Mouse (Mus musculus): ENCODE data around the gene Ccdc3. TPM values are rescaled to one million over a fixed set of nuclear protein-coding genes. Genes with fewer than 3 reads are reported as not detected.

The Ccdc3 gene
- total RNA-seq, 2 experiments from 2014 or later, result 4.1 to 10.7 TPM

DNA sequence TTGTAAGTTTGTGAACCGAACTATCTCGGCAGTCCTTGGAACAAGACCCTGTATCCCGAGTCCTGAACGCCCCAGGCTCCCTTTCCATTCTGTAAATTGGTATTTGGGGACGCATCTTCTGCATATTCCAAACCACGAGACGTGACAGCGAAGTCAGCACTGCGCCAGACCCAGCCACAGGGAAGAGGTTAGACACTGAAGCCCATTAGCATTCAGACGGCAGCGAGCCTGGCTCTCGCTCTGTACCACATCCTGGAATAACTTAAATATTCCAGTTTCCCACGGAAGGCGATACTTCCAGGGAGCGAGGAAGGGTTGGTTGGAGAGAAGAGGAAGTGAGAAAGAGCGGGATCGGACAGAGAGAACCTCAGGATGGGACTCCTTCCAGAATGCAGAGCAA is 61.7 kb downstream of the Ccdc3 start:
- Histone ChIP-seq H3K27ac (0 out of 2 replicates have a peak overlapping the region, but pooled peaks have one; percentile 8), H3K4me3 (no peak overlapping the region)
- intact Hi-C loops (cut with DNase I), result no loop called here
- no peak for DNase-seq
- TF ChIP-seq CTCF (IDR thresholded peaks at IDR 0.05), result no peak

DNA sequence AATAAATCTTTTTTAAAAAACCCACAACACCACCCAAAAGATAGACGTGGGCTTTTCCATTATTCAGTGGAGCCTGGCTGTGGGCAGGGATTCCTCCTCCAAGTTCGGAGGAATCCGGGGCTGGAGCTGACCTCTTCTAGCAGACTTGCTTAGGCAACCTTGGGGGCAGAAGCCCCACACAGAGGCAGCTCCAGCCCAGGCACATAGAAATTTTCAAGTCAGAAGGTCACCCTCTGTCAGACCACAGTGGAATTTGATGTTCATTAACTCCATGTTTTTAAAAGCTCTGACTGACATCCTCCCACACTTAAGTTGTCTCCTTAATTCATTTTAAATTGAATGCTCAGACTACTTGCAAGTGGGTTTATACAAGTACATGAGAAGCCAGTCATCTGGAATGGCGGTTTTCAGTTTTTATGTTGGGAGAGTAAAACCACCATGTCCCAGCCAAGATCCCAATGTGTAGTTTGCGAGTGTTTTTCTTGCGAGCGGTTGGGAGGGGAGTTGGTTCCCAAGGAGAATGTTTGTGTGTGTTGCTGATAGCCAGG is 63.3 kb downstream of the Ccdc3 start:
- Histone ChIP-seq H3K4me3 (no peak overlapping the region), H3K27ac (no peak overlapping the region)
- intact Hi-C loops (cut with DNase I), result no loop called here
- no peak for TF ChIP-seq CTCF (IDR thresholded peaks at IDR 0.05)
- no peak for DNase-seq

DNA sequence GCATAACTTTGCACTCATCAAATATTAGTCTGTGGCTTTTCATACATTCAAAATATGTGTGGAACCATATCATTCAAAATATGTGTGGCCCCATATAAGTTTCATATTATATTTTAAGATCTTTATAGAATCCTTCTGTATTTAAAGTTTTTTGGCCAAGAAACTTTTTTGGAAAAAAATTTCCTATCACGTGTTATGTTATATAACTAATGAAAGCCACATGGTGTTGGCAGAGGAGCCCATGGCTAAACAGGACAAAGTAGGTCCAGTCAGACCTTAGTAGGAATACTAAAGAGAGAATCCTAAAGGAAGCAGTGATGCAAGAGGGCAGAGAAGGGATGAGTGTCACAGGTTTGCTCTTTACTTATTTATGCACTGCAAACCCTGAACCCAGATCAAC is 65.6 kb downstream of the Ccdc3 start:
- Histone ChIP-seq H3K27ac (no peak overlapping the region), H3K4me3 (no peak overlapping the region)
- no peak for DNase-seq
- intact Hi-C loops (cut with DNase I), result no loop called here
- no peak for TF ChIP-seq CTCF (IDR thresholded peaks at IDR 0.05)

GRCm38 (mm10) chr2:5204941-5205340 is 67.4 kb downstream of the Ccdc3 start:
- TF ChIP-seq CTCF (IDR thresholded peaks at IDR 0.05), result no peak
- H3K27ac ChIP-seq, result no peak overlapping the region
- no peak for DNase-seq
- intact Hi-C loops (cut with DNase I), result no loop called here
- no peak overlapping the region for H3K4me3 ChIP-seq

- no peak for DNase-seq
- no peak overlapping the region for H3K27ac ChIP-seq
- intact Hi-C loops (cut with DNase I), result no loop called here
- no peak for TF ChIP-seq CTCF (IDR thresholded peaks at IDR 0.05)
- no peak overlapping the region for H3K4me3 ChIP-seq
Observed at GRCm38 (mm10) chr2:5206651-5207050, 69.1 kb downstream of the Ccdc3 start.

- DNase-seq, result no peak
- intact Hi-C loops (cut with DNase I), result no loop called here
- no peak overlapping the region for H3K4me3 ChIP-seq
- TF ChIP-seq CTCF (IDR thresholded peaks at IDR 0.05), result no peak
- no peak overlapping the region for H3K27ac ChIP-seq
Observed at GRCm38 (mm10) chr2:5214581-5214980, 77.0 kb downstream of the Ccdc3 start.

DNA sequence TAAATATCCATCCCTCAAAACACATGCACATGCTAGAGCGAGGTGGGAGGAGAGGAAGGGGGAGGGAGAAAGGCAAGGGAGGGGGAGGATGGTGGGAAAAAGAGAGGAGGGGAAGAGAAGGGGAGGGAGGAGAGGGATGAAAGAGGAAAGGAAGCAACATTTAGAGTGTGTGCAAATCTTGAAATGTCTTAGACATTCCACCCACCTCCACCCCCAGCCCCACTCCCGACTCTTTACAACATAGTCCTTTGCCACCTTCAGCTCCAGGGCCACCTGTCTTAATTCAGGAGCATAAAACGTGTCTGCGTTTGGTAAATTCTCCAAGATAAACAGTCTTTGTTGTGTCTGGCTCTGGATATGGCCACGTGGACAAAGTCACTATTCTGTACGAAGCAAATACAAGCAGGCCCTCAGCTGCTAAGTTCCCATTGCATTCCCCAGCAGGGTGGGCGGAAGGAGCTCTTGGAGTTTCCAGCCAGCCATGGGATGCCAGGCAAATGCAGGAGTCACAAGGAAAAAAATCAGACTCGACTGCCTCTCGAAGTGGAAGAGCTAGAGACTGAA is 77.8 kb downstream of the Ccdc3 start:
- no peak overlapping the region for H3K27ac ChIP-seq
- intact Hi-C loops (cut with DNase I), result no loop called here
- no peak overlapping the region for H3K4me3 ChIP-seq
- DNase-seq, result no peak
- no peak for TF ChIP-seq CTCF (IDR thresholded peaks at IDR 0.05)

DNA sequence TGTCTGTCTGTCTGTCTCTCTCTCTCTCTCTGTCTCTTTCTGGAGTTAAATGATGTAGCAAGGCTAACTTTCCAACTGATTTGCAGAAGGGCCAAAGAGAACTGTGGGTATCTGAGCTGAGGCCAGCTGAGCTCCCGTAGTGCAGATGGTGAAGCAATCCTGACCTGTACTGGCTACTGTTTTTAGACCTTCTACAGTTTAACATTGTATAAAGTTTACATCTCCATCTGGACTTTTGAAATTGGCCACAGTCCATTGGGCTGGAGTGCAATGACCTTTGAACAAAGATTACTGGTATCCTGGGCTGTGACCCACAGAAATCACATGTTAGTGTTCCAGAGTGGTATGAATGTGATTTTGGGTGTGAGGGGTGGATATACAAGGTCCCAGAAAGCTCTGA is 81.6 kb downstream of the Ccdc3 start:
- DNase-seq, result no peak
- no peak for TF ChIP-seq CTCF (IDR thresholded peaks at IDR 0.05)
- intact Hi-C loops (cut with DNase I), result no loop called here
- H3K27ac ChIP-seq, result no peak overlapping the region
- H3K4me3 ChIP-seq, result no peak overlapping the region

DNA sequence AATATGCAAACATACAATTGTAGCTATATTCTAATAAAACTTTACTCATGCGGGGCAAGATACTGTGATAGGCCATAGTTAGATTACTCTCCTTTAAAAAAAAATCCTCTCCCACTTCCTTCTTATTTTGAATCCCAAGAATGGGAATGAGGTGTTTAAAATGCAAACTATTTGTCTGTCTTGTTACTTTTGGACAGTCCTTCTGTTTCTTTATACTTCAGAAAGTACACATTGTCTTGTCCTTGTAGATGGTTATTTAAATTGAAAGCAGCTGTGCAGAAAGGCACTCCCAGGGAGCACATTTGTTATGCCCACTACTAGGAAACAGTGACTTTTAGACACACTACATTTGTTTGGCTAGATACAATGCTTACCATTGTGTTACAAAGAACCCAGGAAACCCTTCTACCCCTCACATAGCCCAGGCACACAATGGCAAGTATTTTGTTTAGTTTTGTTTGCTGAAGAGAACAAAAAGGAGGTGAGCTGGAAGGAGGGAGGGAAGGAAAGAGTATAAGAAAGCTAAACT is 82.3 kb downstream of the Ccdc3 start:
- intact Hi-C loops (cut with DNase I), result no loop called here
- Histone ChIP-seq H3K27ac (no peak overlapping the region), H3K4me3 (no peak overlapping the region)
- DNase-seq, result no peak
- TF ChIP-seq CTCF (IDR thresholded peaks at IDR 0.05), result no peak

DNA sequence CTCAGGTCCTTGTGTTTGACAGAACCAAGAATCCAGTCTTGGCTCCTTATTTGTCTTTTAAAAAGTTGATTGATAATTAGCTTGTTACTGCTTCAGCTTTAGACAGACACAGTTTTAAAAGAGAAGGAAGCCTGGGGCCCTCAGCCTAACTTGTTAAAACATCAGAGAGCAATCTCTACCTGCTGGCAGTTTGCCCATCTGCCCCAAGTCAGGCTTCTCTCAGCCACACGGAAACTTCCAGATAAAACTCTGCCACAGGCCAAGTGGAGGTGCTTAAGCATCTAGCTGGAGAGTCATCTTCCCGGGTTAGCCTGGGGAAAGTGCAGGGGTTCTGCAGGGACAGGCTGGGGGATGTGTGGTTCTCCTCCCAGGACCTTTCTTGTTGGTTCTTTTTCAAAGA is 85.0 kb downstream of the Ccdc3 start:
- Histone ChIP-seq H3K27ac (0 out of 2 replicates have a peak overlapping the region, but pooled peaks have one; percentile 8), H3K4me3 (no peak overlapping the region)
- intact Hi-C loops (cut with DNase I), result no loop called here
- DNase-seq, result no peak
- TF ChIP-seq CTCF (IDR thresholded peaks at IDR 0.05), result no peak

GRCm38 (mm10) chr2:5236846-5237482 is 99.4 kb downstream of the Ccdc3 start:
- intact Hi-C loops (cut with DNase I), result no loop called here
- no peak for DNase-seq
- Histone ChIP-seq H3K27ac (no peak overlapping the region; the same call in 1 of the 2 replicates), H3K4me3 (no peak overlapping the region)
- no peak for TF ChIP-seq CTCF (IDR thresholded peaks at IDR 0.05)

DNA sequence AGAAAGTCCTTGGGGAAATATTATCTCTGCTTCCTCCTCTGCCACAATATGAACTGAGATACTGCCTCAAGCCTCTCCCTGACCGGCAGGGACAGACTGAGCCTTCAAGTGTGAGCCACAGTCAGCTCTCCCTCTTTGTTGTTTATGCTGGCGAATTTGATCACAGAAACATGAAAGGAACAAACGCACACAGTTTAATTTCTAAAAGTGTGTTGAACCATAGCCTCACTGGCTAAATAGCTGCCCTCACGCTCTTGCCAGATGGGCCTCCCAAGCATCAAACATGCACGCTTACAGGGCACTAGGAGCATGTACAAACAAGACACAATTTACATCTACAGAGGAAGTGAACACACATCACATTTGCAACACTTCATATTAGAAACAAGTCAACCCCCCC is 100.3 kb downstream of the Ccdc3 start:
- TF ChIP-seq CTCF (IDR thresholded peaks at IDR 0.05), result no peak
- intact Hi-C loops (cut with DNase I), result no loop called here
- DNase-seq, result no peak
- no peak overlapping the region for H3K27ac ChIP-seq
- H3K4me3 ChIP-seq, result no peak overlapping the region

DNA sequence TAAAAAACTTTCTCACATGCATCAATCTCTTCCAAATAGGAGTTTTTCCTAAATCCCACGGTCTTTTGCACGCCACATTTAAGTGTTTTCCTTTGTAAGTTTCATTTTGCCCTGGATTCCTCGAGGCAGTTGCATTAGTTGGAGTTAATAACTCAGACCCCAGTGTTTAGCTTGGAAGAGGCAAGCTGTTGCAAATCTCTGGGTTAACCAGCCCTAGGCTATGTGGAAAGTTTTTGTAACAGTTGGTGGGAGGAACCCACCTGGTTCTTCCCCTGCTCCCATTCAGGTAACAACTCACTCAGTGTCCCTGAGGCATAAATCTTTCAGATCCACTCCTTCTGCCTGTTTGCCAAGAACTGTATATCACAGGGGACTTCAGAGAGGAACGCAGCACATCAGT is 101.9 kb downstream of the Ccdc3 start:
- no peak overlapping the region for H3K4me3 ChIP-seq
- no peak for DNase-seq
- no peak overlapping the region for H3K27ac ChIP-seq
- TF ChIP-seq CTCF (IDR thresholded peaks at IDR 0.05), result no peak
- intact Hi-C loops (cut with DNase I), result no loop called here
